Mouse (Mus musculus) forebrain, embryonic 11.5 days (tissue): ENCODE data around the gene Acsbg2. TPM values are rescaled to one million over a fixed set of nuclear protein-coding genes. Genes with fewer than 3 reads are reported as not detected.
"Not testable (repeated sequence)": the region's sequence is repeated elsewhere in the genome, so short reads cannot be mapped to it uniquely, and the experiment has no call there.

Experiments used
- ATAC-seq: fragments of 200-750 bp; cut with Nextera tagmentation; replicated peaks from 2 replicates; pipeline ENCODE4 v1.8.0; 2017; ENCODE audit warnings: moderate TSS enrichment; ENCODE audit not compliant: low FRiP score
- DNase-seq: peaks from one replicate; pipeline ENCODE4 v3.0.0-alpha.2; 2017; ENCODE audit warnings: low spot score
- H3K27ac ChIP-seq: fragments of 300-500 bp; sonication (generic); 2 replicates; pipeline ENCODE4 v1.5.1; 2014; ENCODE audit warnings: low read depth, low read length
- H3K27me3 ChIP-seq: fragments of 300-500 bp; sonication (generic); 2 replicates; pipeline ENCODE4 v1.6.1; 2014; ENCODE audit warnings: mild to moderate bottlenecking, low read length, mixed read lengths; ENCODE audit not compliant: control insufficient read depth, insufficient read depth
- H3K36me3 ChIP-seq: fragments of 300-500 bp; sonication (generic); 2 replicates; pipeline ENCODE4 v1.6.1; 2014; ENCODE audit warnings: mild to moderate bottlenecking, low read length, moderate library complexity, mixed read lengths; ENCODE audit not compliant: control insufficient read depth, insufficient read depth
- H3K4me1 ChIP-seq: fragments of 300-500 bp; sonication (generic); replicated peaks from 2 replicates; pipeline ENCODE4 v1.6.1; 2014; ENCODE audit warnings: low read length, mixed read lengths; ENCODE audit not compliant: control insufficient read depth, insufficient read depth
- H3K4me2 ChIP-seq: fragments of 300-500 bp; sonication (generic); 2 replicates; pipeline ENCODE4 v1.6.1; 2014; ENCODE audit warnings: low read depth, mild to moderate bottlenecking, low read length, moderate library complexity, mixed read lengths; ENCODE audit not compliant: severe bottlenecking
- H3K4me3 ChIP-seq: fragments of 300-500 bp; sonication (generic); 2 replicates; pipeline ENCODE4 v1.5.1; 2014; ENCODE audit warnings: low read depth, low read length
- H3K9ac ChIP-seq: fragments of 300-500 bp; sonication (generic); 2 replicates; pipeline ENCODE4 v1.6.1; 2014; ENCODE audit warnings: low read length
- H3K9me3 ChIP-seq: fragments of 300-500 bp; sonication (generic); 2 replicates; pipeline ENCODE4 v1.6.1; 2016; ENCODE audit warnings: low read length, mixed read lengths; ENCODE audit not compliant: control insufficient read depth
- WGBS: fragments of 180-500 bp; shearing (Covaris S2); extraction: QIAGEN DNeasy Blood & Tissue Kit; methylation state at CpG from one replicate; pipeline ENCODE4 v1.1.7; 2014; 5-methylcytosine and 5-hydroxymethylcytosine counted together
- polyA plus RNA-seq: library from polyadenylated mRNA; unstranded; fragments of >200 nt; fragmentation: Nextera tagmentation; extraction: Ambion mirVana; gene quantifications from 2 replicates; pipeline ENCODE4 v1.2.1, GENCODE M21; 2014

Acsbg2 gene
- polyA plus RNA-seq = not detected in 2 replicates

GRCm38 (mm10) chr17:56874237-56874636, at the start of gene Acsbg2:
TSS of gene Acsbg2 (minus strand) at chr17:56874447.
- Histone ChIP-seq H3K27me3 (no peaks in the 10 kb centered on the region), H3K4me1 (no peaks in the 10 kb centered on the region), H3K9ac (no peak within 1 kb of the TSS), H3K4me2 (no peak within 1 kb of the TSS), H3K9me3 (no peaks in the 10 kb centered on the region), H3K27ac (no peak within 1 kb of the TSS), H3K4me3 (no peak within 1 kb of the TSS), H3K36me3 (no peaks in the 10 kb centered on the region)
- DNase-seq = no peak
- 83% methylated on average over 1 of the region's 2 CpGs for WGBS
- ATAC-seq = no peak

GRCm38 (mm10) chr17:56919725-56920124, 45.5 kb upstream of the Acsbg2 start:
- Histone ChIP-seq H3K27ac (no peak overlapping the region), H3K9ac (no peak overlapping the region), H3K4me3 (no peak overlapping the region), H3K4me2 (no peak overlapping the region), H3K4me1 (no peaks in the 10 kb centered on the region), H3K36me3 (peaks cover 10% of the 10 kb centered on the region; the same call in 1 of the 2 replicates), H3K9me3 (no peaks in the 10 kb centered on the region), H3K27me3 (no peaks in the 10 kb centered on the region)
- WGBS = 86% methylated on average over 3 of the region's 3 CpGs
- DNase-seq (no peak), ATAC-seq (no peak)

DNA sequence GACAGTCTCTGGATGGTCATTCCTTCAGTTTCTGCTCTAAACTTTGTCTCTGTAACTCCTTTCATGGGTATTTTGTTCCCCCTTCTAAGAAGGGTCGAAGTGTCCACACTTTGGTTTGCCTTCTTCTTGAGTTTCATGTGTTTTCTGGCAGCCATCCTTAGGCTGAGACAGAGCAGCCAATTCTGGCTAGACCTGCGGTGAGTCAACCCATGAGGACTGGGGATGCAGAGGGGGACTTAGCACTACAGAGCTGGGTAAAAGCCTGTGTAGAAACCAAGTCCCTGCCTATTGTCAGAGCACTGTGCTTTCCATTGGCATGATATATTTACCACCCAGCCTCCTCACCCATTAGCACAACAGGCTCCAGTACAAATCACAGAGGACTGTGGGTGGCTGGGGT, 42.9 kb upstream of the Acsbg2 start:
- Histone ChIP-seq H3K4me3 (no peak overlapping the region), H3K4me1 (0 out of 2 replicates have a peak, but pooled peaks cover 2% of the 10 kb centered on the region), H3K27ac (no peak overlapping the region), H3K27me3 (no peaks in the 10 kb centered on the region), H3K4me2 (no peak overlapping the region), H3K9me3 (no peaks in the 10 kb centered on the region), H3K9ac (no peak overlapping the region), H3K36me3 (peaks cover 6% of the 10 kb centered on the region; the same call in 1 of the 2 replicates)
- no peak for ATAC-seq
- 96% methylated on average over 2 of the region's 2 CpGs for WGBS
- DNase-seq = no peak

DNA sequence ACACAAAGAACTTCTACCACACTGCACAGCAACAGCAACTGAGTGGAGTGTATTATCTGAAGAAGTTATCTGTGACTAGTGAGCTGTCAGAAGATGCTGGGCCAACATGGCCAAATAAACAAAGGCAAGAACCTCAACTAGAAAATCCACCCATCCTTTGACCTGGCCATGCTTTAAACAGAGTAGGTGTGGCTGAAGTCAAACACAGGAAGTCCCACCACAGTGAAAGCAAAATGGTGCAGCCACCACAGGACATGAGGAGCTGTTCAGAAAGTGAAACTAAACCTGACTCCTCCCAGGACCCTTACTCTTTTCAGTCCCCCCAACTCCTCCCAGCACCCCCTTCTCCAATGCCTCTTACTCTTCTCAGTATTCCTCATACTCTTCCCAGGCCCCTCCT, 39.2 kb upstream of the Acsbg2 start:
- Histone ChIP-seq H3K27ac (no peak overlapping the region), H3K9ac (no peak overlapping the region), H3K4me2 (no peak overlapping the region), H3K4me1 (0 out of 2 replicates have a peak, but pooled peaks cover 2% of the 10 kb centered on the region), H3K4me3 (no peak overlapping the region), H3K27me3 (no peaks in the 10 kb centered on the region), H3K9me3 (no peaks in the 10 kb centered on the region), H3K36me3 (peaks cover 10% of the 10 kb centered on the region; the same call in 1 of the 2 replicates)
- ATAC-seq (no peak), DNase-seq (no peak)

GRCm38 (mm10) chr17:56913023-56913422, 38.8 kb upstream of the Acsbg2 start:
- no peak for ATAC-seq
- H3K9me3 ChIP-seq = no peaks in the 10 kb centered on the region
- no peak overlapping the region for H3K4me3 ChIP-seq
- DNase-seq = no peak
- no peaks in the 10 kb centered on the region for H3K27me3 ChIP-seq
- WGBS = 92% methylated on average over 3 of the region's 3 CpGs
- 0 out of 2 replicates have a peak, but pooled peaks cover 2% of the 10 kb centered on the region for H3K4me1 ChIP-seq
- peaks cover 10% of the 10 kb centered on the region; the same call in 1 of the 2 replicates for H3K36me3 ChIP-seq
- no peak overlapping the region for H3K9ac ChIP-seq
- no peak overlapping the region for H3K4me2 ChIP-seq
- H3K27ac ChIP-seq = no peak overlapping the region

- DNase-seq, H3K4me3 ChIP-seq, ATAC-seq, H3K27me3 ChIP-seq, H3K9me3 ChIP-seq, H3K9ac ChIP-seq, H3K4me2 ChIP-seq, H3K4me1 ChIP-seq, H3K27ac ChIP-seq: not testable (repeated sequence)
- peaks cover 14% of the 10 kb centered on the region; the same call in 1 of the 2 replicates for H3K36me3 ChIP-seq
- 86% methylated on average over 2 of the region's 2 CpGs for WGBS
These were observed 35.5 kb upstream of the Acsbg2 start for GRCm38 (mm10) chr17:56909764-56910163.

GRCm38 (mm10) chr17:56907887-56908286, 33.6 kb upstream of the Acsbg2 start:
- Histone ChIP-seq H3K27ac (no peak overlapping the region), H3K4me3 (no peak overlapping the region), H3K9me3 (no peaks in the 10 kb centered on the region), H3K36me3 (peaks cover 18% of the 10 kb centered on the region; the same call in 1 of the 2 replicates), H3K4me1 (no peaks in the 10 kb centered on the region), H3K27me3 (no peaks in the 10 kb centered on the region), H3K4me2 (no peak overlapping the region), H3K9ac (no peak overlapping the region)
- DNase-seq (no peak), ATAC-seq (no peak)
- WGBS = 91% methylated on average over 9 of the region's 9 CpGs

GRCm38 (mm10) chr17:56907096-56907495, 32.8 kb upstream of the Acsbg2 start:
- WGBS = 96% methylated on average over 5 of the region's 5 CpGs
- ATAC-seq = no peak
- no peak overlapping the region for H3K4me3 ChIP-seq
- H3K9me3 ChIP-seq = no peaks in the 10 kb centered on the region
- peaks cover 20% of the 10 kb centered on the region for H3K36me3 ChIP-seq
- no peaks in the 10 kb centered on the region for H3K4me1 ChIP-seq
- H3K4me2 ChIP-seq = no peak overlapping the region
- no peak overlapping the region for H3K27ac ChIP-seq
- H3K9ac ChIP-seq = no peak overlapping the region
- DNase-seq = no peak
- H3K27me3 ChIP-seq = no peaks in the 10 kb centered on the region

GRCm38 (mm10) chr17:56906166-56906565, 31.9 kb upstream of the Acsbg2 start:
- Histone ChIP-seq H3K9ac (no peak overlapping the region), H3K4me1 (no peaks in the 10 kb centered on the region), H3K9me3 (no peaks in the 10 kb centered on the region), H3K4me3 (no peak overlapping the region), H3K36me3 (peaks cover 29% of the 10 kb centered on the region), H3K27me3 (no peaks in the 10 kb centered on the region), H3K4me2 (no peak overlapping the region), H3K27ac (no peak overlapping the region)
- WGBS = 95% methylated on average over 3 of the region's 3 CpGs
- DNase-seq = no peak
- ATAC-seq = no peak
